Mouse (Mus musculus): ENCODE measurements around the gene 4933414I15Rik. TPM values are rescaled to one million over a fixed set of nuclear protein-coding genes. Genes with fewer than 3 reads are reported as not detected.
A peak's percentile ranks its signal among the peaks of the same experiment; 100 is the strongest.

The 4933414I15Rik gene
- polyA plus RNA-seq, 1 experiment from 2014 or later = not detected

DNA sequence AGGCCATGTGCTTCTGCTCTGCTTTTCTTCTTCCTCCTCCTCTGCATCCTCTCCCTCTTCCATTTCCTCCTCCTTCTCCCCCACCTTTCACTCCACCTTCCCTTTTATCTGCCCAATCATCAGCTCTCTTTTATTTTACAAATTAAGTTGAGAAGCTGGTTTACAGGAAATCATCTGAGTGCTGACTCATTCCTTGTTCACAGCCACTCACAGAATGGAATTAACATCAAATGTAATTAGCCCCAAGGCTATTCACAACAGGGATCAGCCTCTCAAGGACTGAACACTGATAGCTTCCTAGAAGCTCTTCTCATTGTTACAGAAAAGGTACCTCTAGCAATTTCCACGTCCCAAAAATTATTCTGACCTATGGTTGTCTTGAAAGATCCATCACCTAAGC lies 46.2 kb downstream of the 4933414I15Rik start:
- no peak for ATAC-seq (ENCODE audit: low FRiP score)
- H3K9me3 ChIP-seq (ENCODE audit: control insufficient read depth, low read length) = peaks cover 46% of the 10 kb centered on the region
- WGBS = 83% methylated on average over 1 of the region's 1 CpGs

DNA sequence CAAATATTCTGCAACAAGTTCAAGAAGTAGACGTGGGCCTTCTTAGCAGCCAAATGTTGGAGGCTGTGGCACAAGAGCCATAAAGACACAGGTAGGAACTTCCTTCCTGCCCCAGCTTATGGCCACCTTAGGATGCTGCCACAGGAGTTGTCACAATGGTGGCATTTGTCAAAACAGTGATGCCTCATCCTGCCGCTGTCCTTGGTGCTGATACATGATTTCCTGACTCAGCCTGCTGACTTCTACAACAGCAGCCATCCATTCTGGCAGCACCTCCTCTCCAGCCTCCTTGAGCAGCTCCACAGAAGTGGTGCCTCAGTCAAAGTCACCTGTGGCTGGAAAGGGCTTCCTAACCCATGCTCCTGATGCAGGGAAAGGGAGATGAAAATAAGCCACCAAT lies 51.1 kb downstream of the 4933414I15Rik start:
- 53% methylated on average over 2 of the region's 2 CpGs for WGBS
- H3K4me2 ChIP-seq = no peak overlapping the region
- ATAC-seq (ENCODE audit: low FRiP score) = no peak
- H3K27me3 ChIP-seq (ENCODE audit: control insufficient read depth, insufficient read depth, low read length) = no peaks in the 10 kb centered on the region
- H3K4me1 ChIP-seq (ENCODE audit: control insufficient read depth, insufficient read depth, low read length) = no peaks in the 10 kb centered on the region; the same call in 1 of the 2 replicates
- H3K4me3 ChIP-seq (ENCODE audit: low read depth, low read length) = no peak overlapping the region
- H3K9me3 ChIP-seq (ENCODE audit: control insufficient read depth, low read length) = peaks cover 3% of the 10 kb centered on the region
- H3K9ac ChIP-seq (ENCODE audit: low read length) = no peak overlapping the region
- H3K36me3 ChIP-seq (ENCODE audit: control insufficient read depth, insufficient read depth, low read length) = no peaks in the 10 kb centered on the region
- peak; percentile 64 for DNase-seq (ENCODE audit: low spot score, missing footprints)
- no peak overlapping the region for H3K27ac ChIP-seq (ENCODE audit: low read depth, low read length)

More for the DNA sequence above, 46.2 kb downstream of the 4933414I15Rik start:
- Histone ChIP-seq H3K4me3 (ENCODE audit: low read depth, low read length) (no peak overlapping the region), H3K4me2 (no peak overlapping the region), H3K27ac (ENCODE audit: low read depth, low read length) (no peak overlapping the region), H3K4me1 (ENCODE audit: control insufficient read depth, insufficient read depth, low read length) (no peaks in the 10 kb centered on the region), H3K9ac (ENCODE audit: low read length) (no peak overlapping the region), H3K27me3 (ENCODE audit: control insufficient read depth, insufficient read depth, low read length) (no peaks in the 10 kb centered on the region), H3K36me3 (ENCODE audit: control insufficient read depth, insufficient read depth, low read length) (peaks cover 28% of the 10 kb centered on the region)
- DNase-seq (ENCODE audit: low spot score, missing footprints) = peak; percentile 31

Other genes starting within 250 kb of the 4933414I15Rik start
- gene Zfp354c, start 116.0 kb downstream of the 4933414I15Rik start, polyA plus RNA-seq (2014; fragmentation: Nextera tagmentation; extraction: Ambion mirVana) = 46.7 and 48.5 TPM in 2 replicates
- gene Zfp879, start 102.2 kb downstream of the 4933414I15Rik start, polyA plus RNA-seq (2014; fragmentation: Nextera tagmentation; extraction: Ambion mirVana) = 1.3 and 1.5 TPM in 2 replicates
- gene Grm6, start 93.1 kb downstream of the 4933414I15Rik start, polyA plus RNA-seq (2014; fragmentation: Nextera tagmentation; extraction: Ambion mirVana) = not detected in 2 replicates
- 18.7 and 20.6 TPM in 2 replicates for gene Zfp454, start 56.1 kb downstream of the 4933414I15Rik start, polyA plus RNA-seq (2014; fragmentation: Nextera tagmentation; extraction: Ambion mirVana)
- gene Zfp2, start 27.6 kb downstream of the 4933414I15Rik start, polyA plus RNA-seq (2014; fragmentation: Nextera tagmentation; extraction: Ambion mirVana) = 35.5 and 39.0 TPM in 2 replicates
- gene Zfp354b, start 12.1 kb downstream of the 4933414I15Rik start, polyA plus RNA-seq (2014; fragmentation: Nextera tagmentation; extraction: Ambion mirVana) = 1.5 and 1.7 TPM in 2 replicates
- gene Prop1, start 10.0 kb upstream of the 4933414I15Rik start, polyA plus RNA-seq (2014; fragmentation: Nextera tagmentation; extraction: Ambion mirVana) = not detected in 2 replicates
- not detected in 2 replicates for gene Olfr1378, start 22.8 kb upstream of the 4933414I15Rik start, polyA plus RNA-seq (2014; fragmentation: Nextera tagmentation; extraction: Ambion mirVana)
- not detected in 2 replicates for gene Olfr1377, start 38.2 kb upstream of the 4933414I15Rik start, polyA plus RNA-seq (2014; fragmentation: Nextera tagmentation; extraction: Ambion mirVana)
- not detected in 2 replicates for gene Olfr51, start 59.8 kb upstream of the 4933414I15Rik start, polyA plus RNA-seq (2014; fragmentation: Nextera tagmentation; extraction: Ambion mirVana)
- not detected in 2 replicates for gene Olfr54, start 70.5 kb upstream of the 4933414I15Rik start, polyA plus RNA-seq (2014; fragmentation: Nextera tagmentation; extraction: Ambion mirVana)
- not detected in 2 replicates for gene Olfr1375, start 104.3 kb upstream of the 4933414I15Rik start, polyA plus RNA-seq (2014; fragmentation: Nextera tagmentation; extraction: Ambion mirVana)
- gene Zfp354a, start 115.5 kb upstream of the 4933414I15Rik start, polyA plus RNA-seq (2014; fragmentation: Nextera tagmentation; extraction: Ambion mirVana) = 10.3 and 13.4 TPM in 2 replicates